Mouse (Mus musculus) MEL (cell line): ENCODE measurements around the gene Ei24. TPM values are rescaled to one million over a fixed set of nuclear protein-coding genes. Genes with fewer than 3 reads are reported as not detected.

Experiments used
- DNase-seq: peaks from one replicate; pipeline ENCODE4 v3.0.0; 2011; ENCODE audit warnings: low read depth, low spot score
- H3K27ac ChIP-seq: 2 replicates; pipeline ENCODE4 v1.5.1; 2012; ENCODE audit warnings: low read depth, mild to moderate bottlenecking, control low read depth, low read length, moderate library complexity; ENCODE audit not compliant: control insufficient read depth
- H3K27me3 ChIP-seq, 2 experiments: fragments of 150-350 bp in 1 of 2; sonication (generic) in 1 of 2; 2 replicates each; pipeline ENCODE4 v1.6.1; 2012; ENCODE audit warnings: low read length in 2 of 2, mild to moderate bottlenecking in 2 of 2, improper control_type of control experiment in 1 of 2, moderate library complexity in 1 of 2; ENCODE audit not compliant: insufficient read depth in 2 of 2, control insufficient read depth in 1 of 2
- H3K36me3 ChIP-seq, 2 experiments: 2 replicates each; pipeline ENCODE4 v1.6.1; 2012 to 2014; ENCODE audit warnings: low read length in 2 of 2, improper control_type of control experiment in 1 of 2, inconsistent platforms in 1 of 2, mild to moderate bottlenecking in 1 of 2; ENCODE audit not compliant: insufficient read depth in 2 of 2, control insufficient read depth in 1 of 2
- H3K4me1 ChIP-seq, 2 experiments: fragments of 150-350 bp in 1 of 2; sonication (generic) in 1 of 2; 2 replicates each; pipeline ENCODE4 v1.6.1; 2012; ENCODE audit warnings: low read length in 2 of 2, improper control_type of control experiment in 1 of 2, mild to moderate bottlenecking in 1 of 2; ENCODE audit not compliant: insufficient read depth in 2 of 2, control insufficient read depth in 1 of 2
- H3K4me3 ChIP-seq, 2 experiments: fragments of 150-350 bp in 1 of 2; sonication (generic) in 1 of 2; 2 replicates each; pipeline ENCODE4 v1.5.1; 2012; ENCODE audit warnings: low read depth in 2 of 2, low read length in 2 of 2, mild to moderate bottlenecking in 2 of 2, moderate library complexity in 2 of 2, control low read depth in 1 of 2, improper control_type of control experiment in 1 of 2; ENCODE audit not compliant: control insufficient read depth in 1 of 2, insufficient read depth in 1 of 2
- H3K79me2 ChIP-seq: 2 replicates; pipeline ENCODE4 v1.6.1; 2012; ENCODE audit warnings: mild to moderate bottlenecking, low read length, moderate library complexity; ENCODE audit not compliant: control insufficient read depth, poor library complexity, insufficient read depth
- H3K9ac ChIP-seq: 2 replicates; pipeline ENCODE4 v1.6.1; 2012; ENCODE audit warnings: low read depth, mild to moderate bottlenecking, control low read depth, low read length, moderate library complexity; ENCODE audit not compliant: control insufficient read depth, poor library complexity, severe bottlenecking
- H3K9me3 ChIP-seq: fragments of 150-350 bp; sonication (generic); replicated peaks from 2 replicates; pipeline ENCODE4 v1.6.1; 2012; ENCODE audit warnings: mild to moderate bottlenecking, low read length, improper control_type of control experiment, moderate library complexity; ENCODE audit not compliant: insufficient read depth
- BHLHE40 ChIP-seq: IDR thresholded peaks from 2 replicates; pipeline ENCODE4 v1.6.1; 2012; ENCODE audit warnings: low read depth, mild to moderate bottlenecking, inconsistent platforms, low read length, improper control_type of control experiment, borderline replicate concordance
- CHD1 ChIP-seq: IDR thresholded peaks from 2 replicates; pipeline ENCODE4 v1.6.1; 2012; ENCODE audit warnings: low read depth, mild to moderate bottlenecking, inconsistent platforms, low read length, improper control_type of control experiment
- CHD2 ChIP-seq: IDR thresholded peaks from 2 replicates; pipeline ENCODE4 v1.6.1; 2011; ENCODE audit warnings: low read length, improper control_type of control experiment
- CTCF ChIP-seq, 3 experiments: IDR thresholded peaks in 2 of 3; conservative IDR thresholded peaks in 1 of 3; 2 replicates each; pipeline ENCODE4 v1.5.1; 2011 to 2012; ENCODE audit warnings: low read length in 3 of 3, low read depth in 2 of 3, mild to moderate bottlenecking in 2 of 3, improper control_type of control experiment in 1 of 3, inconsistent platforms in 1 of 3, mixed read lengths in 1 of 3, moderate library complexity in 1 of 3; ENCODE audit not compliant: control insufficient read depth in 1 of 3, insufficient read depth in 1 of 3, poor library complexity in 1 of 3, severe bottlenecking in 1 of 3
- ELF1 ChIP-seq: IDR thresholded peaks from 2 replicates; pipeline ENCODE4 v1.6.1; 2014; ENCODE audit warnings: low read depth, mild to moderate bottlenecking, inconsistent platforms, low read length, improper control_type of control experiment, moderate library complexity
- GABPA ChIP-seq: IDR thresholded peaks from 2 replicates; pipeline ENCODE4 v1.6.1; 2012; ENCODE audit warnings: low read depth, mild to moderate bottlenecking, inconsistent platforms, low read length, improper control_type of control experiment, moderate library complexity
- GATA1 ChIP-seq: IDR thresholded peaks from 2 replicates; pipeline ENCODE4 v1.6.1; 2011; ENCODE audit warnings: low read depth, low read length, improper control_type of control experiment
- JUND ChIP-seq: IDR thresholded peaks from 2 replicates; pipeline ENCODE4 v1.6.1; 2011; ENCODE audit warnings: low read depth, mild to moderate bottlenecking, improper control_type of control experiment, low read length
- MAFK ChIP-seq: IDR thresholded peaks from 2 replicates; pipeline ENCODE4 v1.6.1; 2011; ENCODE audit warnings: low read depth, mild to moderate bottlenecking, low read length, improper control_type of control experiment, borderline replicate concordance
- MXI1 ChIP-seq: IDR thresholded peaks from 2 replicates; pipeline ENCODE4 v1.6.1; 2011; ENCODE audit warnings: mild to moderate bottlenecking, low read depth, low read length, improper control_type of control experiment
- MYB ChIP-seq: IDR thresholded peaks from 2 replicates; pipeline ENCODE4 v1.6.1; 2011; ENCODE audit warnings: mild to moderate bottlenecking, low read depth, low read length, improper control_type of control experiment
- NRF1 ChIP-seq: IDR thresholded peaks from 2 replicates; pipeline ENCODE4 v1.6.1; 2014; ENCODE audit warnings: low read depth, mild to moderate bottlenecking, inconsistent platforms, low read length, improper control_type of control experiment, moderate library complexity; ENCODE audit not compliant: poor library complexity, insufficient read depth, severe bottlenecking
- POLR2A ChIP-seq, 2 experiments: IDR thresholded peaks; 2 replicates each; pipeline ENCODE4 v1.6.1; 2011 to 2012; ENCODE audit warnings: low read length in 2 of 2, mild to moderate bottlenecking in 2 of 2, control low read depth in 1 of 2, improper control_type of control experiment in 1 of 2, low read depth in 1 of 2, moderate library complexity in 1 of 2; ENCODE audit not compliant: control insufficient read depth in 1 of 2, insufficient read depth in 1 of 2, poor library complexity in 1 of 2
- POLR2AphosphoS2 ChIP-seq: IDR thresholded peaks from 2 replicates; pipeline ENCODE4 v1.6.1; 2011; ENCODE audit warnings: low read length, improper control_type of control experiment
- RCOR1 ChIP-seq: IDR thresholded peaks from 2 replicates; pipeline ENCODE4 v1.6.1; 2012; ENCODE audit warnings: low read depth, mild to moderate bottlenecking, inconsistent platforms, low read length, improper control_type of control experiment
- TAL1 ChIP-seq: IDR thresholded peaks from 2 replicates; pipeline ENCODE4 v1.6.1; 2012; ENCODE audit warnings: mild to moderate bottlenecking, inconsistent platforms, low read length, moderate library complexity, mixed read lengths
- ZNF384 ChIP-seq: IDR thresholded peaks from 2 replicates; pipeline ENCODE4 v1.6.1; 2012; ENCODE audit warnings: low read depth, mild to moderate bottlenecking, inconsistent platforms, low read length, improper control_type of control experiment
- polyA plus RNA-seq, 2 experiments: library from polyadenylated mRNA; stranded (reverse) in 1 of 2; unstranded in 1 of 2; fragments of >175 nt in 1 of 2; fragments of >200 nt in 1 of 2; gene quantifications; 2 replicates each; pipeline versions ENCODE4 v1.2.1 to v1.2.4; 2012; ENCODE audit warnings: low replicate concordance in 2 of 2, low read depth in 1 of 2; ENCODE audit not compliant: insufficient read length in 2 of 2, insufficient read depth in 1 of 2, missing spikeins in 1 of 2
- total RNA-seq: library from RNA; depleted of rRNA; stranded (reverse); fragments of 300-350 nt; gene quantifications from 2 replicates; pipeline ENCODE4 v1.2.3, GENCODE M21; 2012; rRNA removed

The Ei24 gene
- total and polyA plus RNA-seq, 3 experiments: 35.0 to 59.7 TPM; not detected in 1

GRCm38 (mm10) chr9:36767203-36768143 lies 29.7 kb downstream of the Ei24 start, which contains the start of gene Stt3a (continued):
- no peak for TF ChIP-seq JUND
- no peak for TF ChIP-seq TAL1
- peak; percentile 91 for TF ChIP-seq MXI1
- no peak for TF ChIP-seq CHD1
- TF ChIP-seq BHLHE40: no peak
- peak; percentile 94 for TF ChIP-seq ELF1
- peak; percentile 68 to 84; a peak in 3 of 4 replicates for TF ChIP-seq POLR2A (IDR thresholded peaks at IDR 0.05; ENCODE audit: control insufficient read depth in 1 of 2, insufficient read depth in 1 of 2, low read depth in 1 of 2, low read length in 2 of 2, poor library complexity in 1 of 2)
- TF ChIP-seq RCOR1: no peak
- TF ChIP-seq CTCF (IDR thresholded peaks at IDR 0.05 in 2 of 3, conservative IDR thresholded peaks at IDR 0.05 in 1 of 3; ENCODE audit: control insufficient read depth in 1 of 3, insufficient read depth in 1 of 3, low read depth in 2 of 3, low read length in 3 of 3, poor library complexity in 1 of 3, severe bottlenecking in 1 of 3): no peak
- peak; percentile 92 for TF ChIP-seq CHD2
- TF ChIP-seq MAFK: no peak
- TF ChIP-seq MYB: no peak

- peaks cover 6% of the 10 kb centered on the region in 2 experiments; a peak in 3 of 4 replicates for H3K4me1 ChIP-seq
- no peaks in the 10 kb centered on the region for H3K9me3 ChIP-seq
- peak; percentile 49 for DNase-seq
- no peak overlapping the region for H3K4me3 ChIP-seq
- no peaks in the 10 kb centered on the region for H3K27me3 ChIP-seq
- no peak overlapping the region for H3K9ac ChIP-seq
- H3K27ac ChIP-seq: no peak overlapping the region
- H3K36me3 ChIP-seq: peaks cover 25 to 30% of the 10 kb centered on the region in 2 experiments
- H3K79me2 ChIP-seq: peaks cover 28% of the 10 kb centered on the region
- TF ChIP-seq GATA1 (peak; percentile 56), ZNF384 (peak; percentile 77), POLR2AphosphoS2 (no peak), BHLHE40 (no peak), ELF1 (0 out of 2 replicates have a peak, but pooled peaks have one; percentile 32), NRF1 (no peak), GABPA (no peak)
Measured at GRCm38 (mm10) chr9:36764378-36764777, 32.8 kb downstream of the Ei24 start.

Other genes starting within 250 kb of the Ei24 start
- gene Gm17689, start 214.8 kb downstream of the Ei24 start, total RNA-seq: not detected in 2 replicates
- gene Gm17689, start 214.8 kb downstream of the Ei24 start, polyA plus RNA-seq: not detected
- gene A630095E13Rik, start 154.0 kb downstream of the Ei24 start, total RNA-seq: not detected in 2 replicates
- gene A630095E13Rik, start 154.0 kb downstream of the Ei24 start, polyA plus RNA-seq: not detected
- gene Acrv1, start 104.2 kb downstream of the Ei24 start, total RNA-seq: not detected in 2 replicates
- under 1 TPM in 1 of 2 experiments, not detected in 1; 0.18 TPM for gene Acrv1, start 104.2 kb downstream of the Ei24 start, polyA plus RNA-seq
- gene Chek1, start 70.3 kb downstream of the Ei24 start, total RNA-seq: 26.7 and 31.1 TPM in 2 replicates
- gene Chek1, start 70.3 kb downstream of the Ei24 start, polyA plus RNA-seq: 10 to 100 TPM in 1 of 2 experiments, not detected in 1; 33.3 TPM
- gene Stt3a, start 29.7 kb downstream of the Ei24 start, total RNA-seq: 232 and 283 TPM in 2 replicates
- 100 to 1,000 TPM; 142 to 174 TPM for gene Stt3a, start 29.7 kb downstream of the Ei24 start, polyA plus RNA-seq
- gene Fez1, start 24.5 kb upstream of the Ei24 start, total RNA-seq: not detected in 2 replicates
- not detected for gene Fez1, start 24.5 kb upstream of the Ei24 start, polyA plus RNA-seq